Mouse (Mus musculus) intestine, postnatal 0 days (tissue): ENCODE measurements around the gene Eif2s3x. TPM values are rescaled to one million over a fixed set of nuclear protein-coding genes. Genes with fewer than 3 reads are reported as not detected.

Source experiments
- ATAC-seq: fragments of 200-750 bp; cut with Nextera tagmentation; 2 replicates; pipeline ENCODE4 v1.8.0; 2017; ENCODE audit warnings: mild to moderate bottlenecking, moderate TSS enrichment, moderate library complexity
- H3K27ac ChIP-seq: fragments of 300-500 bp; sonication (generic); 2 replicates; pipeline ENCODE4 v1.5.1; 2014; ENCODE audit warnings: mild to moderate bottlenecking, low read depth, low read length, moderate library complexity
- H3K27me3 ChIP-seq: fragments of 300-500 bp; sonication (generic); replicated peaks from 2 replicates; pipeline ENCODE4 v1.6.1; 2014; ENCODE audit warnings: low read length, mixed read lengths; ENCODE audit not compliant: control insufficient read depth, insufficient read depth
- H3K36me3 ChIP-seq: fragments of 300-500 bp; sonication (generic); 2 replicates; pipeline ENCODE4 v1.6.1; 2014; ENCODE audit warnings: mild to moderate bottlenecking, moderate library complexity; ENCODE audit not compliant: control insufficient read depth, insufficient read depth
- H3K4me1 ChIP-seq: fragments of 300-500 bp; sonication (generic); replicated peaks from 2 replicates; pipeline ENCODE4 v1.6.1; 2014; ENCODE audit warnings: antibody characterized with exemption, low read length, mixed read lengths; ENCODE audit not compliant: control insufficient read depth, insufficient read depth
- H3K4me2 ChIP-seq: fragments of 300-500 bp; sonication (generic); replicated peaks from 2 replicates; pipeline ENCODE4 v1.6.1; 2014; ENCODE audit warnings: low read depth, mild to moderate bottlenecking, moderate library complexity
- H3K4me3 ChIP-seq: fragments of 300-500 bp; sonication (generic); 2 replicates; pipeline ENCODE4 v1.5.1; 2014; ENCODE audit warnings: low read depth, low read length
- H3K9ac ChIP-seq: fragments of 300-500 bp; sonication (generic); 2 replicates; pipeline ENCODE4 v1.6.1; 2014; ENCODE audit warnings: mild to moderate bottlenecking, low read depth, low read length
- H3K9me3 ChIP-seq: fragments of 300-500 bp; sonication (generic); 2 replicates; pipeline ENCODE4 v1.6.1; 2016; ENCODE audit warnings: mixed run types; ENCODE audit not compliant: control insufficient read depth
- CTCF ChIP-seq: sonication (generic); IDR thresholded peaks from 2 replicates; pipeline ENCODE4 v1.5.1; 2016; ENCODE audit warnings: low read depth, mild to moderate bottlenecking, control low read depth, antibody characterized with exemption, moderate library complexity
- WGBS: fragments of 180-500 bp; shearing (Covaris S2); extraction: QIAGEN DNeasy Blood & Tissue Kit; methylation state at CpG from one replicate; pipeline ENCODE4 v1.1.7; 2014; 5-methylcytosine and 5-hydroxymethylcytosine counted together
- polyA plus RNA-seq: library from polyadenylated mRNA; unstranded; fragments of >200 nt; fragmentation: Nextera tagmentation; extraction: Ambion mirVana; gene quantifications from 2 replicates; pipeline ENCODE4 v1.2.1, GENCODE M21; 2015

Eif2s3x gene
- polyA plus RNA-seq = 35.2 and 36.7 TPM in 2 replicates

GRCm38 (mm10) chrX:94212597-94213321 is at the start of gene Eif2s3x:
Gene Eif2s3x (minus strand): TSS chrX:94212862.
- H3K27me3 ChIP-seq = no peaks in the 10 kb centered on the region
- peak; percentile 95 for ATAC-seq
- peak within 1 kb of the TSS; percentile 76 for H3K9ac ChIP-seq
- H3K4me3 ChIP-seq = peak within 1 kb of the TSS; percentile 87
- H3K9me3 ChIP-seq = no peaks in the 10 kb centered on the region
- H3K4me1 ChIP-seq = no peaks in the 10 kb centered on the region
- H3K27ac ChIP-seq = peak within 1 kb of the TSS; percentile 64
- peak; percentile 80 for TF ChIP-seq CTCF
- 0% methylated on average over 52 of the region's 52 CpGs for WGBS
- peak within 1 kb of the TSS; percentile 70 for H3K4me2 ChIP-seq
- peaks cover 12% of the 10 kb centered on the region; the same call in 1 of the 2 replicates for H3K36me3 ChIP-seq

GRCm38 (mm10) chrX:94235601-94236000 is 22.9 kb upstream of the Eif2s3x start:
- WGBS = 18% methylated on average over 12 of the region's 12 CpGs
- no peaks in the 10 kb centered on the region for H3K36me3 ChIP-seq
- no peaks in the 10 kb centered on the region for H3K4me1 ChIP-seq
- no peak overlapping the region for H3K27ac ChIP-seq
- peak overlapping the region; percentile 65 for H3K4me2 ChIP-seq
- no peaks in the 10 kb centered on the region for H3K27me3 ChIP-seq
- H3K9ac ChIP-seq = peak overlapping the region; percentile 69; the same call in 1 of the 2 replicates
- peak overlapping the region; percentile 67 for H3K4me3 ChIP-seq
- ATAC-seq = no peak
- no peak for TF ChIP-seq CTCF
- H3K9me3 ChIP-seq = no peaks in the 10 kb centered on the region

GRCm38 (mm10) chrX:94235190-94235555 is 22.5 kb upstream of the Eif2s3x start:
- no peaks in the 10 kb centered on the region for H3K9me3 ChIP-seq
- WGBS = 15% methylated on average over 35 of the region's 35 CpGs
- no peak for TF ChIP-seq CTCF
- H3K27me3 ChIP-seq = no peaks in the 10 kb centered on the region
- H3K9ac ChIP-seq = peak overlapping the region; percentile 69
- H3K4me3 ChIP-seq = peak overlapping the region; percentile 67
- ATAC-seq = no peak
- peak overlapping the region; percentile 65 for H3K4me2 ChIP-seq
- H3K27ac ChIP-seq = peak overlapping the region; percentile 90
- no peaks in the 10 kb centered on the region for H3K36me3 ChIP-seq
- H3K4me1 ChIP-seq = no peaks in the 10 kb centered on the region

- Histone ChIP-seq H3K4me2 (peak within 1 kb of the TSS; percentile 65), H3K27me3 (no peaks in the 10 kb centered on the region), H3K36me3 (no peaks in the 10 kb centered on the region), H3K9me3 (no peaks in the 10 kb centered on the region), H3K27ac (peak within 1 kb of the TSS; percentile 90), H3K4me1 (no peaks in the 10 kb centered on the region), H3K9ac (peak within 1 kb of the TSS; percentile 69), H3K4me3 (peak within 1 kb of the TSS; percentile 67)
- WGBS = 7% methylated on average over 48 of the region's 70 CpGs
- peak; percentile 59 for TF ChIP-seq CTCF
- peak; percentile 95 for ATAC-seq
Observed at GRCm38 (mm10) chrX:94234532-94235189, 22.0 kb upstream of the Eif2s3x start, which contains the start of gene Klhl15. Gene Klhl15 (plus strand): TSS chrX:94234599.

- Histone ChIP-seq H3K4me1 (no peaks in the 10 kb centered on the region), H3K27me3 (no peaks in the 10 kb centered on the region), H3K36me3 (no peaks in the 10 kb centered on the region), H3K9ac (peak overlapping the region; percentile 69), H3K4me3 (peak overlapping the region; percentile 67), H3K27ac (peak overlapping the region; percentile 90), H3K9me3 (no peaks in the 10 kb centered on the region), H3K4me2 (peak overlapping the region; percentile 65)
- WGBS = 14% methylated on average over 25 of the region's 25 CpGs
- peak; percentile 58 for ATAC-seq
- TF ChIP-seq CTCF = no peak
Observed at GRCm38 (mm10) chrX:94233936-94234531, 21.4 kb upstream of the Eif2s3x start.

- H3K27me3 ChIP-seq = no peaks in the 10 kb centered on the region
- no peak overlapping the region for H3K27ac ChIP-seq
- H3K36me3 ChIP-seq = no peaks in the 10 kb centered on the region
- no peak for TF ChIP-seq CTCF
- no peak for ATAC-seq
- H3K9me3 ChIP-seq = no peaks in the 10 kb centered on the region
- no peak overlapping the region for H3K9ac ChIP-seq
- WGBS = 37% methylated on average over 5 of the region's 5 CpGs
- H3K4me1 ChIP-seq = no peaks in the 10 kb centered on the region
- H3K4me2 ChIP-seq = peak overlapping the region; percentile 65
- H3K4me3 ChIP-seq = peak overlapping the region; percentile 67
Observed at GRCm38 (mm10) chrX:94233432-94233831, 20.8 kb upstream of the Eif2s3x start.
